Mouse (Mus musculus) ovary, postnatal 10 days (tissue): Measurements from ENCODE around the gene Mical3.

Experiments
- DNase-seq: peaks from one replicate; pipeline ENCODE4 v3.0.0; 2022; ENCODE audit warnings: low spot score

Gene Mical3

GRCm38 (mm10) chr6:121051972-121052629 is 78.7 kb downstream of the Mical3 start:
- no peak for DNase-seq

GRCm38 (mm10) chr6:121051411-121051810 is 79.4 kb downstream of the Mical3 start:
- no peak for DNase-seq

- DNase-seq, result no peak
Observed at GRCm38 (mm10) chr6:121048696-121049095, 82.1 kb downstream of the Mical3 start.

GRCm38 (mm10) chr6:121045345-121046080 is 85.3 kb downstream of the Mical3 start:
- DNase-seq, result no peak

- no peak for DNase-seq
Observed at GRCm38 (mm10) chr6:121043434-121044189, 87.2 kb downstream of the Mical3 start.

GRCm38 (mm10) chr6:121039719-121040118 is 91.1 kb downstream of the Mical3 start:
- no peak for DNase-seq

GRCm38 (mm10) chr6:121039286-121039685 is 91.5 kb downstream of the Mical3 start:
- no peak for DNase-seq

GRCm38 (mm10) chr6:121037086-121037485 is 93.7 kb downstream of the Mical3 start:
- no peak for DNase-seq

GRCm38 (mm10) chr6:121035929-121036328 is 94.9 kb downstream of the Mical3 start:
- DNase-seq, result no peak

- DNase-seq, result no peak
Observed at GRCm38 (mm10) chr6:121035268-121035667, 95.5 kb downstream of the Mical3 start.

- no peak for DNase-seq
Observed at GRCm38 (mm10) chr6:121033250-121033649, 97.5 kb downstream of the Mical3 start.

GRCm38 (mm10) chr6:121031370-121031769 is 99.4 kb downstream of the Mical3 start:
- no peak for DNase-seq

- DNase-seq, result no peak
Observed at GRCm38 (mm10) chr6:121029897-121030589, 100.8 kb downstream of the Mical3 start.

- no peak for DNase-seq
Observed at GRCm38 (mm10) chr6:121028514-121028913, 102.3 kb downstream of the Mical3 start.

- DNase-seq, result no peak
Observed at GRCm38 (mm10) chr6:121027314-121027713, 103.5 kb downstream of the Mical3 start.

GRCm38 (mm10) chr6:121026866-121027265 is 103.9 kb downstream of the Mical3 start:
- DNase-seq, result no peak

- no peak for DNase-seq
Observed at GRCm38 (mm10) chr6:121026019-121026584, 104.7 kb downstream of the Mical3 start.

- DNase-seq, result no peak
Observed at GRCm38 (mm10) chr6:121018147-121018546, 112.7 kb downstream of the Mical3 start.

- no peak for DNase-seq
Observed at GRCm38 (mm10) chr6:121017436-121018031, 113.3 kb downstream of the Mical3 start.

- DNase-seq, result no peak
Observed at GRCm38 (mm10) chr6:121016097-121016496, 114.7 kb downstream of the Mical3 start.

- DNase-seq, result no peak
Observed at GRCm38 (mm10) chr6:121014339-121014738, 116.5 kb downstream of the Mical3 start.
